Mouse (Mus musculus): ENCODE data around the gene Cspg5. TPM values are rescaled to one million over a fixed set of nuclear protein-coding genes. Genes with fewer than 3 reads are reported as not detected.
A peak's percentile ranks its signal among the peaks of the same experiment; 100 is the strongest.

The Cspg5 gene
- polyA plus RNA-seq (2015; fragmentation: Nextera tagmentation; extraction: Ambion mirVana) = 3.4 and 3.8 TPM in 2 replicates

DNA sequence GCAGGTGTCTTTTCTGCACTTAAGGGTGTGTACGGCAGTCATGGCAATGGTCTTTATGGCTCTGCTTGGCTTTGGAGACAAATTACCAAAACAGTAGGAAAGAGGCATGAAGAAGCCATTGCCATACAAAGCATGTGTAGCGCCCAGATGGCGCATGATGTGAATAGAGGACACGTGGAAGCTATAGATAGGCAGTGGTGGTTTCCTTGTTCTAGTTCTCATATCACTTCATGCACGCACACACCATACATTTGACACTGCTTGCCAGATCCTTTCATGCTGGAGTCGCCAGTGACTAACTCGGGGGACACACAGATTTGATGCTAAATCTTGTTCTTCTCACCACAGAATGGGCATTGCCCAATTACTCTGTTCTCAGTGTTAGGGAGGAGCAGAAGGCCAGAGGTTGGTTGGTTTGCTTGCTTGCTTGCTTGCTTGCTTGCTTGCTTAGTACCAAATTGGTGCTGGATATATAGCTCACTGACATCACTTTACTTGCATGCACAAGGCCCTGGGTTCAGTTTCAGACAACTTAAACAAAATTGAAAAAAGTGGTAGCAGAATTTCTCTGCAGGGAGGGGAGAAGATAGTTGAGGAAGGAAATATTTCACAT, at the start of gene Cspg5:
Gene Cspg5 (plus strand): TSS at position 563 of the 613 bp plus-strand sequence.
- Histone ChIP-seq H3K27me3 (ENCODE audit: control insufficient read depth, insufficient read depth, low read length) (peaks cover 3% of the 10 kb centered on the region; the same call in 1 of the 2 replicates), H3K4me1 (ENCODE audit: control insufficient read depth, insufficient read depth, low read length) (peaks cover 10% of the 10 kb centered on the region), H3K36me3 (ENCODE audit: control insufficient read depth, insufficient read depth, low read length) (no peaks in the 10 kb centered on the region), H3K9ac (ENCODE audit: low read length) (no peak within 1 kb of the TSS), H3K4me2 (ENCODE audit: low read depth, low read length) (peak within 1 kb of the TSS; percentile 100), H3K4me3 (replicated peaks; ENCODE audit: low read length) (peak within 1 kb of the TSS; percentile 71; the same call in 1 of the 2 replicates), H3K9me3 (replicated peaks; ENCODE audit: control insufficient read depth, low read length) (no peaks in the 10 kb centered on the region), H3K27ac (ENCODE audit: low read length) (no peak within 1 kb of the TSS)
- ATAC-seq (ENCODE audit: insufficient read depth, low FRiP score) = no peak
- WGBS = 85% methylated on average over 7 of the region's 7 CpGs

DNA sequence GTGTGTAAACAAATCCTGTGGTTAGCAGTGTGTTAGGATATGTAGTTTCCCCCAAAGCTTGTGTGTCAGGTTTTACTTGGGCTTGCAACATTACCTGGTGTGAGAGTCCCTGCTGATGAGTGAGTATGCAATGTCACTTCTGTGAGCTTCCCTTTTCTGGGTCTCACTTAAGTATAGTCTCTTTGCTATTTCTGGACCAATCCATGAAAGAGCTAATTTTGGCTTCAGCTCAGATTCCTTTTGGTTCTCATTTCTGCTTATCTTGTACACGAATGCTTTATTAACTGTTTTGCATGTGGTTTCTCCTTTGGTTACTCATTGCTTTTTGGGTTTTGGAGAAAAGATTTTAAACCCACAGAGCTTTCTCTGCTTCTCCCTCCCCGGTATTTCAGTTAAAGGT, 43.7 kb upstream of the Cspg5 start:
- no peak overlapping the region for H3K9ac ChIP-seq (ENCODE audit: low read length)
- peaks cover 21% of the 10 kb centered on the region; the same call in 1 of the 2 replicates for H3K36me3 ChIP-seq (ENCODE audit: control insufficient read depth, insufficient read depth, low read length)
- no peak overlapping the region for H3K27ac ChIP-seq (ENCODE audit: low read length)
- ATAC-seq (ENCODE audit: insufficient read depth, low FRiP score) = no peak
- no peaks in the 10 kb centered on the region for H3K4me1 ChIP-seq (ENCODE audit: control insufficient read depth, insufficient read depth, low read length)
- no peaks in the 10 kb centered on the region for H3K9me3 ChIP-seq (replicated peaks; ENCODE audit: control insufficient read depth, low read length)
- WGBS = 80% methylated on average over 2 of the region's 2 CpGs
- H3K27me3 ChIP-seq (ENCODE audit: control insufficient read depth, insufficient read depth, low read length) = no peaks in the 10 kb centered on the region
- no peak overlapping the region for H3K4me3 ChIP-seq (replicated peaks; ENCODE audit: low read length)
- no peak overlapping the region for H3K4me2 ChIP-seq (ENCODE audit: low read depth, low read length)

DNA sequence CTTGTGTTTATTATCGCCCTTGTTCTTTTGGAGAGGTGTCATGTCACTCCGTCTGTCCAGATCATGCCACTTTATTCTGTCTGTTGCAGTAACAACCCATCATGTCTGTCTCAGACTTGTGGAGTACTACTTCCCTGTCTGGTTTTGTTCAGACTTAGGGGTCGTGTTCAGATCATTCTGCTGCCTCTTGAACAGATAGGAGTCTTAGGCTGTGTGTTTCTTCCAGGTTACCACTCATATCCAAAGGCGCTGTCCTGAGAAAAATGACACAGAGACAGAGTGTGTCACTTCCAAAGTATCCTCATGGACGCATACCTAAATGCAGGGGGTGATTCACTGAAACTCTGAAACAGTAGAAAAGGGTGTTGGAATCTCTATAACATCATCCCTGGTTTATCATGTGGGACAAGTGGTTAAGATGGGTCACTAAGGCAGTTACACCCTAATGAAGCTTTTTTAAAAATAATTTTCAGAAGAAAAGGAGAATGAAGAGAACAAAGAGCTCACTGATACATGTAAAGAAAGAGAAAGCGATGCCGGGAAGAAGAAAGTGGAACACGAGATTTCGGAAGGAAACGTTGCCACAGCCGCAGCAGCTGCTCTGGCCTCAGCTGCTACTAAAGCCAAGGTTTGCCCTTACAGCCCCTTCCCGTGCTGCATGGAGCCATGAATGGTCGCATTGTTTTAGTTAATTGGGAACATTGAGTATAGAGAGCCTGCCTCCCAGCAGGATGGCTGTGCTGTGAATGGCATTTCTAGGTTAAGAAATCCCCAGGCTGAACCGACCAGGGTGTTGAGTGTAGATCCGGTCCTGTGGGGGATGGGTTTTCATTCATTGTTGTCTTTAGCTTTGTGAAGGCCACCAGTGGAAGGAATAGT, 37.8 kb upstream of the Cspg5 start:
- no peak overlapping the region for H3K9ac ChIP-seq (ENCODE audit: low read length)
- no peak overlapping the region for H3K4me3 ChIP-seq (replicated peaks; ENCODE audit: low read length)
- H3K4me1 ChIP-seq (ENCODE audit: control insufficient read depth, insufficient read depth, low read length) = no peaks in the 10 kb centered on the region
- no peak for ATAC-seq (ENCODE audit: insufficient read depth, low FRiP score)
- H3K4me2 ChIP-seq (ENCODE audit: low read depth, low read length) = no peak overlapping the region
- no peaks in the 10 kb centered on the region for H3K27me3 ChIP-seq (ENCODE audit: control insufficient read depth, insufficient read depth, low read length)
- no peak overlapping the region for H3K27ac ChIP-seq (ENCODE audit: low read length)
- H3K9me3 ChIP-seq (replicated peaks; ENCODE audit: control insufficient read depth, low read length) = no peaks in the 10 kb centered on the region
- 74% methylated on average over 15 of the region's 15 CpGs for WGBS
- H3K36me3 ChIP-seq (ENCODE audit: control insufficient read depth, insufficient read depth, low read length) = peaks cover 24% of the 10 kb centered on the region; the same call in 1 of the 2 replicates

DNA sequence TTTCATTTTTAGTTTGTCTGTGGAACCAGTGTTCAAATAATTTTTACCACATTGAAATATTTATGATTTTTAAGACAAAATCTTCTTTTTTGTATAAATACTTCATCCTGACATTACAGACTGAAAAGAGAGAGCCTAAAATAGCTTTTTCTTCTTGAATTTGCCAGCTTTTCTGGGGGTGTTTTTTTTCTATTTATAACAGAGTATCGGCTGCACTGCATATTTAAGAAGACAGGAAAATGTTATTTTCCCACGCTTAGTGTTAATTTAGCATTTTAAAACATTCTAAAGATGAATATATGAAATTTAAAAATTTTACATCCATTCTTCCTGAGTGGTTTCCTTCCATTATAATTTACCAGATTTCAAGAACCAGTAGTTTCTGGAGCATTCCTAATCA, 37.1 kb upstream of the Cspg5 start:
- 89% methylated on average over 2 of the region's 2 CpGs for WGBS
- peaks cover 23% of the 10 kb centered on the region; the same call in 1 of the 2 replicates for H3K36me3 ChIP-seq (ENCODE audit: control insufficient read depth, insufficient read depth, low read length)

DNA sequence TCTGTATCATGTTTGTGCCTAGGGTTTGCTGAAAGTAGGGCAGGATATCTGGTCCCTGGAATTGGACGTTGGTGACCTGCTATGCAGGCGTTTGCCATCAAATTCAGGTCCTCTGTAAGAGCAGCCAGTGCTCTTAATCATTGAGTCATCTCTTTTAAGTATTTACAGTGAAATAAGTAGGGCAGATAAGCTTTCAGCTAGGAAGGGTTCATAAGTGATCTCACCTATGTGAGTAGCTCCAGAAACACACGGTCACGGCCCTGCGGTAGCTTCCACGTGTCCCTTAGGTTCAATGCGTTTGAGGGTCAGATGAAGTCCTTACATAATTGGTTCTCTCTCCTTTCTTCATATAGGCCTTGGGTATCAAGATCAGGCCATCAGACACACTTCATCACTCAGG, 35.3 kb upstream of the Cspg5 start:
- H3K9ac ChIP-seq (ENCODE audit: low read length) = no peak overlapping the region

More for the DNA sequence above, 37.1 kb upstream of the Cspg5 start:
- Histone ChIP-seq H3K4me2 (ENCODE audit: low read depth, low read length) (no peak overlapping the region), H3K9ac (ENCODE audit: low read length) (no peak overlapping the region), H3K27ac (ENCODE audit: low read length) (no peak overlapping the region), H3K9me3 (replicated peaks; ENCODE audit: control insufficient read depth, low read length) (no peaks in the 10 kb centered on the region), H3K27me3 (ENCODE audit: control insufficient read depth, insufficient read depth, low read length) (no peaks in the 10 kb centered on the region), H3K4me3 (replicated peaks; ENCODE audit: low read length) (no peak overlapping the region), H3K4me1 (ENCODE audit: control insufficient read depth, insufficient read depth, low read length) (no peaks in the 10 kb centered on the region)
- ATAC-seq (ENCODE audit: insufficient read depth, low FRiP score) = no peak

DNA sequence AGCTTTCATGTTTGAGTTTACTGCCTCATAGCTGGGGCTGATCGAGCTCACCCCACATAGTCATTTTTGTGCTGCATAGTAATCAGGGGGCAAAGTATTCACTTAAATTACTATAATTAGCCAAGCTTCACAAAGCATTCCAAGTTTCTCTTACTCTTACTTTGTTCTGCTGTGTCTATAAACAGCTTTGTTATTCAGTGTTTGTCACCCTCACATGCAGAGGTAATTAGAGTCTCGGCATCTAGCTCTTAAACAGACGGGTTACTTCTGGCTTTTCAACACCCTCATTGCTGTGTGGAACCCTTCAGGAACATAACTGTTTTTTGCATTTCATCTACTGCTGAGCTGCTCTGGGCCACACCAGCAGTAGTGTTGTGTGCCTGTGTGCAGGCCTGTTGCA, 34.6 kb upstream of the Cspg5 start:
- Histone ChIP-seq H3K9me3 (replicated peaks; ENCODE audit: control insufficient read depth, low read length) (no peaks in the 10 kb centered on the region), H3K9ac (ENCODE audit: low read length) (no peak overlapping the region), H3K4me2 (ENCODE audit: low read depth, low read length) (no peak overlapping the region), H3K27me3 (ENCODE audit: control insufficient read depth, insufficient read depth, low read length) (no peaks in the 10 kb centered on the region), H3K4me3 (replicated peaks; ENCODE audit: low read length) (no peak overlapping the region), H3K36me3 (ENCODE audit: control insufficient read depth, insufficient read depth, low read length) (peaks cover 16% of the 10 kb centered on the region; the same call in 1 of the 2 replicates), H3K27ac (ENCODE audit: low read length) (no peak overlapping the region), H3K4me1 (ENCODE audit: control insufficient read depth, insufficient read depth, low read length) (no peaks in the 10 kb centered on the region)
- no peak for ATAC-seq (ENCODE audit: insufficient read depth, low FRiP score)
- WGBS = 92% methylated on average over 3 of the region's 3 CpGs

More for the DNA sequence above, 35.3 kb upstream of the Cspg5 start:
- no peaks in the 10 kb centered on the region for H3K27me3 ChIP-seq (ENCODE audit: control insufficient read depth, insufficient read depth, low read length)
- H3K27ac ChIP-seq (ENCODE audit: low read length) = no peak overlapping the region
- H3K4me1 ChIP-seq (ENCODE audit: control insufficient read depth, insufficient read depth, low read length) = no peaks in the 10 kb centered on the region
- H3K4me3 ChIP-seq (replicated peaks; ENCODE audit: low read length) = no peak overlapping the region
- H3K4me2 ChIP-seq (ENCODE audit: low read depth, low read length) = no peak overlapping the region
- WGBS = 73% methylated on average over 7 of the region's 7 CpGs
- H3K36me3 ChIP-seq (ENCODE audit: control insufficient read depth, insufficient read depth, low read length) = peaks cover 19% of the 10 kb centered on the region; the same call in 1 of the 2 replicates
- no peaks in the 10 kb centered on the region for H3K9me3 ChIP-seq (replicated peaks; ENCODE audit: control insufficient read depth, low read length)
- ATAC-seq (ENCODE audit: insufficient read depth, low FRiP score) = no peak

DNA sequence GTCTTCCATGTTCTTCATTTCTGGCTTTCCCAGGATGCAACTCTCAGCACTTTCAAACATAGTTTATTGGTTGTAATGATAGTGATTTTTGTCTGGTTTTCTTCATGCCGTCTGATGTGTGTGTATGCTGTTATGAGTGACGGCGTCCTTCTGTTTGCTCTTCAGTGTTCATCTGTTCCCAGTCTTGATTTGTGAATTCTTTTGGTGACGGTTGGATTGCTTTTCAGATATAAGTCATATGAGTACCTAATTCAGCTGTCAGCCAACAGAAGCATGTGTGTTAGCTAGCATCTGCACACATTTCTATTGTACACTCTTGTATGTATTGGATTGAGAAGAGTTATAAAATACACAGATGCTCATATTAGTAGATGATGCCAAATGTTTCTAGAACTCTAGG, 19.3 kb upstream of the Cspg5 start:
- H3K27me3 ChIP-seq (ENCODE audit: control insufficient read depth, insufficient read depth, low read length) = no peaks in the 10 kb centered on the region
- WGBS = 86% methylated on average over 4 of the region's 4 CpGs
- peaks cover 9% of the 10 kb centered on the region; the same call in 1 of the 2 replicates for H3K36me3 ChIP-seq (ENCODE audit: control insufficient read depth, insufficient read depth, low read length)
- no peak overlapping the region for H3K9ac ChIP-seq (ENCODE audit: low read length)
- H3K9me3 ChIP-seq (replicated peaks; ENCODE audit: control insufficient read depth, low read length) = no peaks in the 10 kb centered on the region
- no peak overlapping the region for H3K4me2 ChIP-seq (ENCODE audit: low read depth, low read length)
- no peaks in the 10 kb centered on the region for H3K4me1 ChIP-seq (ENCODE audit: control insufficient read depth, insufficient read depth, low read length)
- no peak for ATAC-seq (ENCODE audit: insufficient read depth, low FRiP score)
- no peak overlapping the region for H3K4me3 ChIP-seq (replicated peaks; ENCODE audit: low read length)
- H3K27ac ChIP-seq (ENCODE audit: low read length) = no peak overlapping the region

DNA sequence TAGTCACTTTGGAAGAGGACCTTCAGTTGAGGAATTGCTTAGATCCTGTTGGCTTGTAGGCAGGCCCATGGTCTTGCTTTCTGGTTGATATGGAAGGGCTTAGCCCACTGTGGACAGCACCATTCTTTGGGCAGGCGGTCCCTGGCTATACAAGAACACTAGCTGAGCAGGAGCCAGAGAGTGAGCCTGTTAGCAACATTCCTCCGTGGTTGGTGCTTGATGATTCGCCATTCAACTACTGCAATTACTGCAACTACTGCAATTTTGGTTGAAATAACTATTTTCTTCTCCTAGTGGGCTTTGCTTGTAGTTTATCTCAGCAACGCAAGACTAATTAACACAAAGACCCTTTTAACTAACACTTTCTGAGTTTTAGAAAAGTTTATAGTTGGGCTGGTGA, 17.4 kb upstream of the Cspg5 start:
- no peak for ATAC-seq (ENCODE audit: insufficient read depth, low FRiP score)
- Histone ChIP-seq H3K9me3 (replicated peaks; ENCODE audit: control insufficient read depth, low read length) (no peaks in the 10 kb centered on the region), H3K36me3 (ENCODE audit: control insufficient read depth, insufficient read depth, low read length) (peaks cover 11% of the 10 kb centered on the region; the same call in 1 of the 2 replicates), H3K27me3 (ENCODE audit: control insufficient read depth, insufficient read depth, low read length) (no peaks in the 10 kb centered on the region), H3K4me1 (ENCODE audit: control insufficient read depth, insufficient read depth, low read length) (no peaks in the 10 kb centered on the region), H3K27ac (ENCODE audit: low read length) (no peak overlapping the region), H3K9ac (ENCODE audit: low read length) (no peak overlapping the region), H3K4me2 (ENCODE audit: low read depth, low read length) (no peak overlapping the region), H3K4me3 (replicated peaks; ENCODE audit: low read length) (no peak overlapping the region)
- WGBS = 93% methylated on average over 4 of the region's 4 CpGs

DNA sequence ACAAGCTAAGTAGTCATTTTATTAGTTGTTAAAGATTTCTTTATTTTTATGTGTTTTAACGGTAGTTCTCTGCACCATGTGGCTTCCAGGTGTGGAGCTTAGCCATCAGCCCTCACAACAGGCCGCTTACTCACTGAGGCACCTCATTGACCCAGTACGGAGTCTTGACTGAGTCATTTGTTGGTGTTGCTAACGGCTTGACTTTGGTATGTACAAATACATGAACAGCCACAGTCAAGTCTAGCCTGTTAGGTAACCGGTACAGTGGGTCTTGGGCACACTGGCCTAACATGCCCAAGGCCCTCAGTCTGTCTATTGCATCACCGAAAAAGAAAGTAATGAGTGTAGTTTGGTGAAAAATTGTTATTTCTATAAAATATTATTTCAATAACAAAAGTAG, 14.9 kb upstream of the Cspg5 start:
- Histone ChIP-seq H3K36me3 (ENCODE audit: control insufficient read depth, insufficient read depth, low read length) (peaks cover 6% of the 10 kb centered on the region; the same call in 1 of the 2 replicates), H3K27ac (ENCODE audit: low read length) (no peak overlapping the region), H3K9me3 (replicated peaks; ENCODE audit: control insufficient read depth, low read length) (no peaks in the 10 kb centered on the region), H3K4me3 (replicated peaks; ENCODE audit: low read length) (no peak overlapping the region), H3K4me1 (ENCODE audit: control insufficient read depth, insufficient read depth, low read length) (no peaks in the 10 kb centered on the region), H3K9ac (ENCODE audit: low read length) (no peak overlapping the region), H3K27me3 (ENCODE audit: control insufficient read depth, insufficient read depth, low read length) (no peaks in the 10 kb centered on the region), H3K4me2 (ENCODE audit: low read depth, low read length) (no peak overlapping the region)
- 76% methylated on average over 6 of the region's 6 CpGs for WGBS
- ATAC-seq (ENCODE audit: insufficient read depth, low FRiP score) = no peak

Measured in stomach, embryonic 16.5 days (tissue).